Mouse (Mus musculus): ENCODE results near the gene Zfp867. TPM values are rescaled to one million over a fixed set of nuclear protein-coding genes. Genes with fewer than 3 reads are reported as not detected.

The Zfp867 gene
- polyA plus RNA-seq, 1 experiment from 2014 or later = 3.4 TPM

DNA sequence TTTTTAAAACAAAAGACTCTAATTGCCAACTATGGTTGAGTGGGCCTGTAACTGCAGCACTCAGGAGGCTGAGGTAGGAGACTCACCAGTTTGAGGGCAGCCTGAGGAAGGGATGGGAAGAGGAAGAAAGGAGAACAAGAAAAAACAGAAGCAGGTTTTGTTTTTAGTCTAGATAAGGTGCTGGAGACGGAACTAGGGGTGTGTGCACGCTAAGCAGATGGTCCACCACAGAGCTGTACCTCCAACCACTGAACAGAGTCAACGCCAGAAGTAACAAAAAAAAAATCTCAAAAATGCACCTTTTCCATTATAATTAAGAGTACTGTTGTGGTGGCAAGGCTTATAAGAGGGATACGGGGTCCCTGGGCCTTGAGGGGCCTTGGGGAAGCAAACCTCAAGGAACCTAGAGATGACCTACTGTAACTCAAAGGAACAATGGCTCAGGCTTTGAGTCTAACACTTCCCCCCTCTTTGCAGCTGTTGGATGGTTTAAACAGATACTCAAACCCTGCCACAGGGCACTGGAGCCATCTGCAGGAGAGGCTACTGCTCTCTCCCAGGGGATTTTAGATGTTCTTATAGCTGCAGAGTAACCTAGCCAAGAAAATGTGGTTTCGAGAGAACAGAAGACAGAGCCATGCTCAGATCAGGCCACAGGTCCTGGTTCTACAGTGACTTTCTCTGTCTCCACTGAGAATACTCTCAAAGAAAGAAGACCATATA is 29.9 kb upstream of the Zfp867 start:
- H3K36me3 ChIP-seq (ENCODE audit: control insufficient read depth, insufficient read depth, low read length) = peaks cover 25% of the 10 kb centered on the region
- H3K9ac ChIP-seq (ENCODE audit: low read length) = no peak overlapping the region
- peaks cover under 1% of the 10 kb centered on the region; the same call in 1 of the 2 replicates for H3K4me1 ChIP-seq (replicated peaks; ENCODE audit: control insufficient read depth, insufficient read depth)
- no peaks in the 10 kb centered on the region for H3K27me3 ChIP-seq (ENCODE audit: control insufficient read depth, insufficient read depth, low read length)
- no peak for TF ChIP-seq EP300 (optimal IDR thresholded peaks at IDR 0.05)
- TF ChIP-seq CTCF (IDR thresholded peaks at IDR 0.05; ENCODE audit: low read depth) = no peak
- WGBS = 89% methylated on average over 5 of the region's 5 CpGs
- DNase-seq (ENCODE audit: low spot score) (no peak), ATAC-seq (ENCODE audit: low FRiP score, low TSS enrichment) (no peak)
- no peak overlapping the region for H3K27ac ChIP-seq (replicated peaks)
- H3K4me2 ChIP-seq (replicated peaks; ENCODE audit: low read depth) = no peak overlapping the region
- no peaks in the 10 kb centered on the region for H3K9me3 ChIP-seq (ENCODE audit: control insufficient read depth, low read length)
- no peak overlapping the region for H3K4me3 ChIP-seq (ENCODE audit: low read depth, low read length)

GRCm38 (mm10) chr11:59497747-59498146 is 25.5 kb upstream of the Zfp867 start:
- H3K9ac ChIP-seq (ENCODE audit: low read length) = no peak overlapping the region
- no peaks in the 10 kb centered on the region for H3K9me3 ChIP-seq (ENCODE audit: control insufficient read depth, low read length)
- WGBS = 90% methylated on average over 7 of the region's 7 CpGs
- H3K4me2 ChIP-seq (replicated peaks; ENCODE audit: low read depth) = no peak overlapping the region
- H3K4me1 ChIP-seq (replicated peaks; ENCODE audit: control insufficient read depth, insufficient read depth) = no peaks in the 10 kb centered on the region
- no peaks in the 10 kb centered on the region for H3K27me3 ChIP-seq (ENCODE audit: control insufficient read depth, insufficient read depth, low read length)
- no peak overlapping the region for H3K27ac ChIP-seq (replicated peaks)
- H3K4me3 ChIP-seq (ENCODE audit: low read depth, low read length) = no peak overlapping the region
- peak; percentile 20; the same call in 1 of the 2 replicates for TF ChIP-seq CTCF (IDR thresholded peaks at IDR 0.05; ENCODE audit: low read depth)
- no peak for TF ChIP-seq EP300 (optimal IDR thresholded peaks at IDR 0.05)
- ATAC-seq (ENCODE audit: low FRiP score, low TSS enrichment) (no peak), DNase-seq (ENCODE audit: low spot score) (no peak)
- H3K36me3 ChIP-seq (ENCODE audit: control insufficient read depth, insufficient read depth, low read length) = peaks cover 32% of the 10 kb centered on the region

DNA sequence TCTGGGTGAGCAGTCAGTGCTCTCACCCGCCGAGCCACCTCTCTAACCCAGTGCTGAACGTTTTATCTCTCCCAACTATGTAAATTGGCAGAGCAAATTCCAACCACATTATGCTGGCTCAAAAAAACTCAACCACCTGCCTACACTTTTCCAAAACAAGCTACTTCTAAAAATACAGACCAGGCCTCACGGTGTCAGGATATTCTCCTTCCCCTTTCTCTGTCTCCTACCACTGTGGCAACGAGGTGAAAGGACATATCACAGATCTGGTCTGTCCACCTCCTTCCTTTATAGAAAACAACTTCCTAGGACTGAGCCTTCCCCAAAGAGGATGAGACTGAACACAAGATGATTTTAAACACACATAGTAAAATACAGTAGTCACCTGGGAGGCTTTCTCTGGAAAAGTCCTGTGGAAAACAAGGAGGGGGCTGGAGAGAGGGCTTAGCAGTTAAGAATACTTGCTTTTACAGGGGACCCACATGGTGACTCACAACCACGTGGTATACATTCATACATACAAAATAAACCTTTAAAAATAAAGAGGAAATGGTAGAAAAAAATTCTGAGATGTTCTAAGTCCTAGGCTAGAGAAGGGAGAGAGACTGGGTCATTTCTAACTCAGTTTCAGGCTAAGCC is 24.5 kb upstream of the Zfp867 start:
- DNase-seq (ENCODE audit: low spot score) = no peak
- Histone ChIP-seq H3K36me3 (ENCODE audit: control insufficient read depth, insufficient read depth, low read length) (peaks cover 36% of the 10 kb centered on the region), H3K27ac (replicated peaks) (no peak overlapping the region), H3K27me3 (ENCODE audit: control insufficient read depth, insufficient read depth, low read length) (no peaks in the 10 kb centered on the region), H3K9me3 (ENCODE audit: control insufficient read depth, low read length) (no peaks in the 10 kb centered on the region), H3K4me3 (ENCODE audit: low read depth, low read length) (no peak overlapping the region), H3K4me1 (replicated peaks; ENCODE audit: control insufficient read depth, insufficient read depth) (no peaks in the 10 kb centered on the region), H3K9ac (ENCODE audit: low read length) (no peak overlapping the region), H3K4me2 (replicated peaks; ENCODE audit: low read depth) (no peak overlapping the region)
- WGBS = 78% methylated on average over 6 of the region's 6 CpGs
- TF ChIP-seq EP300 (optimal IDR thresholded peaks at IDR 0.05) = no peak
- TF ChIP-seq CTCF (IDR thresholded peaks at IDR 0.05; ENCODE audit: low read depth) = no peak
- no peak for ATAC-seq (ENCODE audit: low FRiP score, low TSS enrichment)

- Histone ChIP-seq H3K27ac (replicated peaks) (no peak overlapping the region), H3K36me3 (ENCODE audit: control insufficient read depth, insufficient read depth, low read length) (peaks cover 14% of the 10 kb centered on the region), H3K9ac (ENCODE audit: low read length) (no peak overlapping the region), H3K9me3 (ENCODE audit: control insufficient read depth, low read length) (no peaks in the 10 kb centered on the region), H3K4me3 (ENCODE audit: low read depth, low read length) (no peak overlapping the region), H3K4me2 (replicated peaks; ENCODE audit: low read depth) (no peak overlapping the region), H3K4me1 (replicated peaks; ENCODE audit: control insufficient read depth, insufficient read depth) (no peaks in the 10 kb centered on the region), H3K27me3 (ENCODE audit: control insufficient read depth, insufficient read depth, low read length) (no peaks in the 10 kb centered on the region)
- DNase-seq (ENCODE audit: low spot score) (no peak), ATAC-seq (ENCODE audit: low FRiP score, low TSS enrichment) (no peak)
- TF ChIP-seq EP300 (optimal IDR thresholded peaks at IDR 0.05) (no peak), CTCF (IDR thresholded peaks at IDR 0.05; ENCODE audit: low read depth) (no peak)
- 77% methylated on average over 8 of the region's 8 CpGs for WGBS
Observed at GRCm38 (mm10) chr11:59486222-59486621, 13.9 kb upstream of the Zfp867 start.

DNA sequence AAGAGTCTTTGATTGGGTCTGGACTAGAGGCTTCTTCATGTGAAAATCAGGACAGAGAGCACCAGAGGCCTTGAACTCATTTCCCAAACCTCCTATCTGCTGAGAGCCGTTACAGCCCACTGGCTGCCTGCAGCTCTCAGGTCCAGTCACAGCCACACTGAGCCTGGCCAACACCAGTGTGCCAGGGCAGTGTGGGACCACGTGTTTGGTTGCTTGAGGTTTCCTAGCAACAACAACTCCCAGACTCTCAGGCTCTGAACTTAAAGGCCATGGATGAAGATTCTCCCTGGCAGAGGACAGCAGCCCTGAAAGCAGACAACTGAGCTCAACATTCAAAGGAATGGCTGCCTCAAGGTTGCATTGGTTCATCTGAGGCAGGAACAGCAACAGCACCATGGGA is 13.4 kb upstream of the Zfp867 start:
- H3K4me2 ChIP-seq (replicated peaks; ENCODE audit: low read depth) = no peak overlapping the region
- H3K27ac ChIP-seq (replicated peaks) = no peak overlapping the region
- WGBS = 65% methylated on average over 2 of the region's 2 CpGs
- H3K36me3 ChIP-seq (ENCODE audit: control insufficient read depth, insufficient read depth, low read length) = peaks cover 14% of the 10 kb centered on the region
- DNase-seq (ENCODE audit: low spot score) = no peak
- TF ChIP-seq CTCF (IDR thresholded peaks at IDR 0.05; ENCODE audit: low read depth) (no peak), EP300 (optimal IDR thresholded peaks at IDR 0.05) (no peak)
- ATAC-seq (ENCODE audit: low FRiP score, low TSS enrichment) = no peak
- no peaks in the 10 kb centered on the region for H3K27me3 ChIP-seq (ENCODE audit: control insufficient read depth, insufficient read depth, low read length)
- H3K9me3 ChIP-seq (ENCODE audit: control insufficient read depth, low read length) = no peaks in the 10 kb centered on the region
- H3K4me3 ChIP-seq (ENCODE audit: low read depth, low read length) = no peak overlapping the region
- H3K9ac ChIP-seq (ENCODE audit: low read length) = no peak overlapping the region
- no peaks in the 10 kb centered on the region for H3K4me1 ChIP-seq (replicated peaks; ENCODE audit: control insufficient read depth, insufficient read depth)

- Histone ChIP-seq H3K27ac (replicated peaks) (no peak overlapping the region), H3K9ac (ENCODE audit: low read length) (no peak overlapping the region), H3K27me3 (ENCODE audit: control insufficient read depth, insufficient read depth, low read length) (no peaks in the 10 kb centered on the region), H3K4me1 (replicated peaks; ENCODE audit: control insufficient read depth, insufficient read depth) (no peaks in the 10 kb centered on the region), H3K9me3 (ENCODE audit: control insufficient read depth, low read length) (no peaks in the 10 kb centered on the region), H3K4me2 (replicated peaks; ENCODE audit: low read depth) (no peak overlapping the region), H3K36me3 (ENCODE audit: control insufficient read depth, insufficient read depth, low read length) (peaks cover 14% of the 10 kb centered on the region), H3K4me3 (ENCODE audit: low read depth, low read length) (no peak overlapping the region)
- no peak for ATAC-seq (ENCODE audit: low FRiP score, low TSS enrichment)
- DNase-seq (ENCODE audit: low spot score) = peak; percentile 53
- WGBS = 6% methylated on average over 2 of the region's 2 CpGs
- TF ChIP-seq EP300 (optimal IDR thresholded peaks at IDR 0.05) (no peak), CTCF (IDR thresholded peaks at IDR 0.05; ENCODE audit: low read depth) (peak; percentile 84)
Observed at GRCm38 (mm10) chr11:59483212-59483611, 10.9 kb upstream of the Zfp867 start.

Data from stomach, postnatal 0 days (tissue).